Mouse (Mus musculus): ENCODE data around the gene Zfp69. TPM values are rescaled to one million over a fixed set of nuclear protein-coding genes. Genes with fewer than 3 reads are reported as not detected.

The Zfp69 gene
- total RNA-seq (2023) = 1 to 10 TPM; 1.7 to 2.2 TPM

DNA sequence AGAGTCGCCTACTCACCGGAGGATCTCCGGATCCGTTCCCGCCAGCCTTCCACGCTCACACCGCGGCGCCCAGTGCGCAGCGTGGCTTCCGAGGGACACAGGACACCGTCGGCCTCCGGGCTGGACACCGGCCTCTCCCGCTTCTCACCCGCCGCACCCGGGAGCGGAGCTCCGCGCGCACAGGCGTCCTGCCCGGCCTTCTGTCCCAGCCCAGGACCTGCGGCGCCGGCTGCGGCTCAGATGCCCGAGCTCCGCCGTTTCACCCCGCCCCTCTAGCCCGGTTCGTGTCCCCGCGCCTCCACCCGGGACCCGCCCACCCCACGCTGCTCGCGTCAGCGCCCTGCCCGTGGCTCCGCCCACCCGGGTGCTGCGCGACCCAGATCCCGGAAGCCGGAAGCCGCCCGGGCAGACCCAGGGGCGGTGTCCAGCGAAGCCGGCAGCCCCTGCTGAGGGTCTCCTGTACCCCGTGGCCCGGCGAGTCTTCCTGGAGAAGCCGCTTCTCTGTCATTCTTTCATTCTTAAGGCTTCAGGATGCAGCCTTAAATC is at the start of gene Zfp69:
TSS of gene Zfp69 (minus strand) at position 272 of the 546 bp plus-strand sequence.

DNA sequence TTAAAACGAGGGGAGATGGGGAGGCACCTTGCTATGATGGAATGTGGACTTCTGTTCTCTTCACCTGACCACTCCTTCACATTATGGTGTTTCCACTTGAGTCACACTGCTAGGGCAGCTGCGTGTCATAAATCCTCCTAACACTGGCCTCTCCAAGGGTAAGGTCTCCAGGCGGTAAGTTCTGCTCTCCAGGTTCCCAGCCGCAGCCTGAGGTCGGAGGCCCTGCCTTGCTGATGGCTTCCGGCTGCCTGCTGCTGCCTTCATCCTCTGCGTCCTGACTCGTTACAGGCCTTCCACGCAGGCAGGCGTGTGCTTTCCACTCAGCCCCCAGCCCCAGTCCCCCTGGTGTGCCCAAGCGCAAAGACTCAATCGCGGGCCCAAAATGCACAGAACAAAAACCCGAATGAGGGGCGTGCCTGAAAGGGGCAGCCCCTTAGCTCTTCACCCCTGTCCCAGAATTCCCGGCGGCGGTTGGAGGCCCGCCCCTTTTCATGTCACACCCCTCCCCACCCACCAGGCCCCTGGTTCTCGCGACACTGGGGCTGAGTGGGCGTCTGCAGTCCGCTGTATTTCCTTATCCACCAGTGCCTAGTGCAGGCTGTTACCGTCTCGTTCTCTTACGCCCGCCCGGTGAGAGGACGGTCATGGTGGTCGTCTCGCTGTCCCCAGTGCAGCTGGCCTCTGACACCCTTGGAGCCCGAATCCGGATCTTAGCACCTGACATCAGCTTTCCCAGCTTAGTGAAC is 26.8 kb downstream of the Zfp69 start, which contains the start of gene Exo5:
TSS of gene Exo5 (minus strand) at position 464 of the 746 bp plus-strand sequence.

Other genes with a start within 250 kb of the Zfp69 start
- not detected for gene Kcnq4, start 203.1 kb downstream of the Zfp69 start, total RNA-seq (2023)
- gene Nfyc, start 120.1 kb downstream of the Zfp69 start, total RNA-seq (2023) = 10 to 100 TPM; 36.2 to 46.4 TPM
- gene Rims3, start 96.9 kb downstream of the Zfp69 start, total RNA-seq (2023) = under 1 TPM; 0.22 to 0.24 TPM
- gene Exo5, start 26.7 kb downstream of the Zfp69 start, total RNA-seq (2023) = 1 to 10 TPM; 4.3 to 5.0 TPM
- gene Smap2, start 65.5 kb upstream of the Zfp69 start, total RNA-seq (2023) = 100 to 1,000 TPM; 176 to 190 TPM
- gene Col9a2, start 87.7 kb upstream of the Zfp69 start, total RNA-seq (2023) = not detected
- 100 to 1,000 TPM in 1 of 2 experiments, 10 to 100 TPM in 1; 96.1 to 111 TPM for gene Zmpste24, start 146.5 kb upstream of the Zfp69 start, total RNA-seq (2023)
- gene Tmco2, start 157.5 kb upstream of the Zfp69 start, total RNA-seq (2023) = not detected

Measured in neutrophil, adult 59 days (primary cell).